Mouse (Mus musculus) layer of hippocampus, adult 2 months (tissue): ENCODE results near the gene Oasl2. TPM values are rescaled to one million over a fixed set of nuclear protein-coding genes. Genes with fewer than 3 reads are reported as not detected.
"Not testable (repeated sequence)": the region's sequence is repeated elsewhere in the genome, so short reads cannot be mapped to it uniquely, and the experiment has no call there.

Experiments used
- DNase-seq, 2 experiments: peaks; one replicate each; pipeline ENCODE4 v3.0.0; 2022; ENCODE audit warnings: low spot score in 2 of 2
- H3K27ac ChIP-seq: fragments of 200-600 bp; 2 replicates; pipeline ENCODE4 v1.8.1; 2022
- H3K4me3 ChIP-seq: fragments of 200-600 bp; 2 replicates; pipeline ENCODE4 v1.8.1; 2022; ENCODE audit warnings: mild to moderate bottlenecking
- CTCF ChIP-seq: fragments of 200-600 bp; conservative IDR thresholded peaks from 2 replicates; pipeline ENCODE4 v1.8.1; 2022; ENCODE audit warnings: antibody characterized with exemption, mild to moderate bottlenecking, moderate library complexity
- total RNA-seq, 2 experiments: library from RNA; stranded (reverse); gene quantifications; 2 replicates each; pipeline ENCODE4 v1.2.3; 2021

The Oasl2 gene
- total RNA-seq, 2 experiments from 2014 or later = 2.2 to 2.9 TPM

GRCm38 (mm10) chr5:114886801-114887200 is 9.9 kb upstream of the Oasl2 start:
- Histone ChIP-seq H3K27ac (no peak overlapping the region), H3K4me3 (no peak overlapping the region)
- TF ChIP-seq CTCF = no peak
- DNase-seq = no peak

GRCm38 (mm10) chr5:114888995-114889394 is 7.7 kb upstream of the Oasl2 start:
- no peak for TF ChIP-seq CTCF
- no peak overlapping the region for H3K27ac ChIP-seq
- H3K4me3 ChIP-seq = no peak overlapping the region
- DNase-seq = no peak

- no peak for DNase-seq
- no peak for TF ChIP-seq CTCF
- H3K4me3 ChIP-seq = no peak overlapping the region
Measured at GRCm38 (mm10) chr5:114895542-114895941, 1.2 kb upstream of the Oasl2 start.

GRCm38 (mm10) chr5:114897374-114897793 is 648 bp downstream of the Oasl2 start:
- TF ChIP-seq CTCF = no peak
- Histone ChIP-seq H3K4me3 (peak overlapping the region; percentile 36), H3K27ac (peak overlapping the region; percentile 36; the same call in 1 of the 2 replicates)
- no peak for DNase-seq

More at GRCm38 (mm10) chr5:114895542-114895941, 1.2 kb upstream of the Oasl2 start:
- H3K27ac ChIP-seq = no peak overlapping the region

- H3K4me3 ChIP-seq = no peak overlapping the region
- H3K27ac ChIP-seq = no peak overlapping the region
- no peak for TF ChIP-seq CTCF
- DNase-seq = no peak
Measured at GRCm38 (mm10) chr5:114898857-114899256, 2.1 kb downstream of the Oasl2 start.

- Histone ChIP-seq H3K4me3 (no peak overlapping the region), H3K27ac (no peak overlapping the region)
- peak in 1 of 2 experiments; percentile 25 for DNase-seq
- TF ChIP-seq CTCF = peak; percentile 79
Measured at GRCm38 (mm10) chr5:114902413-114902812, 5.7 kb downstream of the Oasl2 start.

GRCm38 (mm10) chr5:114908598-114909305 is 12.0 kb downstream of the Oasl2 start:
- no peak for DNase-seq
- no peak for TF ChIP-seq CTCF
- no peak overlapping the region for H3K27ac ChIP-seq
- H3K4me3 ChIP-seq = no peak overlapping the region

- H3K27ac ChIP-seq = no peak overlapping the region
- no peak overlapping the region for H3K4me3 ChIP-seq
- no peak for DNase-seq
- no peak for TF ChIP-seq CTCF
Measured at GRCm38 (mm10) chr5:114913686-114914085, 16.9 kb downstream of the Oasl2 start.

- no peak overlapping the region for H3K4me3 ChIP-seq
- peak; percentile 15 to 44 for DNase-seq
- H3K27ac ChIP-seq = no peak overlapping the region
- no peak for TF ChIP-seq CTCF
Measured at GRCm38 (mm10) chr5:114914855-114915254, 18.1 kb downstream of the Oasl2 start.

- no peak for DNase-seq
- no peak overlapping the region for H3K27ac ChIP-seq
- TF ChIP-seq CTCF = no peak
Measured at GRCm38 (mm10) chr5:114915854-114916253, 19.1 kb downstream of the Oasl2 start.

GRCm38 (mm10) chr5:114916777-114917176 is 20.0 kb downstream of the Oasl2 start:
- Histone ChIP-seq H3K27ac (no peak overlapping the region), H3K4me3 (no peak overlapping the region)
- DNase-seq = no peak
- TF ChIP-seq CTCF = no peak

More at GRCm38 (mm10) chr5:114915854-114916253, 19.1 kb downstream of the Oasl2 start:
- no peak overlapping the region for H3K4me3 ChIP-seq

- not testable (repeated sequence) for H3K4me3 ChIP-seq, H3K27ac ChIP-seq, DNase-seq
Measured at GRCm38 (mm10) chr5:114917357-114917756, 20.6 kb downstream of the Oasl2 start.

GRCm38 (mm10) chr5:114921551-114922365 is 25.0 kb downstream of the Oasl2 start:
- Histone ChIP-seq H3K4me3 (no peak overlapping the region), H3K27ac (no peak overlapping the region)
- DNase-seq = no peak
- peak; percentile 62 for TF ChIP-seq CTCF
